Mouse (Mus musculus) ES-CJ7 (cell line): ENCODE data around the gene Degs1.
A peak's percentile ranks its signal among the peaks of the same experiment; 100 is the strongest.

Experiments used
- DNase-seq: peaks from one replicate; pipeline ENCODE4 v3.0.0; 2011; ENCODE audit warnings: low read depth, low spot score

Gene Degs1

DNA sequence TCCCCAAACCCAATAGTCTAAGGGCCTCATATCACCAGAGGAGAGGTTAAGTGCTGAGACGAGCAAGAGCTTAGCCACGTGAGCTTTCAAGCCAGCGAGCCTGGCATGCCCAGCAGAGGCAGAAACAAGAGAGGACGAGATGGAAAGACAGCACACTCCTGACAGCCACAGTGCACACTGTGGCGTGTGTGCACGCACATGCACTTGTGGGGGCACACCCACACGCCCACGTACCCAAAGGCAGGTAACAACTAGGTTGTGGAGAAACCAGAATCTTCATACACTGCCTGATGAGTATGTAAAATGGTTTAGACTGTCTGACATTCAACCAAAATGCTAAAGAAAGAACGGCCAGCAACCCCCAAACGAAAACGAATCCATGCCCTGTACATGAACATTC, 2.0 kb downstream of the Degs1 start:
- no peak for DNase-seq

DNA sequence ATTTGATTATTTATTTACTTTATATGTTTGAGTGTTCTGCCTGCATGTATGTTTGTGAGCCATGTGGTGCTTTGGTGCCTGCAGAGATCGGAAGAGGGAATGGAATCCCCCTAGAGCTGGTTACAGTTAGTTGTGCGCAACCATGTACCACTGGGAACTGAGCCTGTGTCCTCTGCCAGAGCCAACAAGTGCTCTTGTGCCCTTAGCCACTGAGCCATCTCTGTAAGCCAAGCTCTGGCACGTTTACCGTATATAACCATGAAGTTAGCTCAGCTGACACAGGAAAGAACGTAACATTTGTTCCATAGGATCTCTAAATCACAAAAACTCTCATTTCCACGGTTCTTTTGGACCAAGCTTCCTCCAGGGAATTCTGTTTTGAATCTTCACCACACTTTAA, 2.6 kb downstream of the Degs1 start:
- DNase-seq: no peak

DNA sequence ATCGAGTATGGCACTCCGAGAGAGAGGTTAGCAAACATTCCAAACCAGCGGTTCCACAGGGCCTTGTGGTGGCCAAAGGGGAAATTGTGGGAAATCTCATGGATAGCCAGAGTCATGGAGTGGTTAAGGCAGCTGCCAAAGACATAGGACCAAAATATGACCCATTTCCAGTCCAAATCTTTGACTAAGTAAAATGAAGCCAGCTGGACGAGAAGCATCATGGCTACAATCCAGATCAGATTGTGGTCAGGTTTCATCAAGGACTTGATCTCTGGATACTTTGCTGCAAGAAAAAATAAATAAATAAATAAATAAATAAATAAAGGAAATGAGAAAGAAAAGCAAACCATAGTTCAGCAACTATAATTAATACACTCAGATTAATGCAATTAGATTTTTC, 3.2 kb downstream of the Degs1 start:
- DNase-seq: no peak

DNA sequence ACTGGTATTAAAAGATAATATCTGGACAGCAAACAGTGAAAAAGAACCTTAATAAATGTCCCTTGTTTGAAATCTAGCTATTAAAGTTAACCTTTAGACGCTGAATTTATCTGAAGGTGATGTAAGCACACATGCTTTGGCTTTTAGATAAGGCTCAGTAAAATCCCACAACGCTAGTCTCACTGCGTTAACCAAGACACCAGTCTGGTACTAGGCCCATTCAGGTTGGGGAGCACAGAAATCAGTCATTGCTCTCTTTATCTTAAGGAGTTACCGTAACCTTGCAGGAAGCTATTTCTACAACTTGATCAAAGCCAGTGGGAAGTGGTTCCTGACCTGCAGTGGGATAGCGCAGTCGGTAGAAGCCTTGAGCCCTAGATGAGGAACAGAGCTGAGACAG, 7.5 kb downstream of the Degs1 start:
- no peak for DNase-seq

DNA sequence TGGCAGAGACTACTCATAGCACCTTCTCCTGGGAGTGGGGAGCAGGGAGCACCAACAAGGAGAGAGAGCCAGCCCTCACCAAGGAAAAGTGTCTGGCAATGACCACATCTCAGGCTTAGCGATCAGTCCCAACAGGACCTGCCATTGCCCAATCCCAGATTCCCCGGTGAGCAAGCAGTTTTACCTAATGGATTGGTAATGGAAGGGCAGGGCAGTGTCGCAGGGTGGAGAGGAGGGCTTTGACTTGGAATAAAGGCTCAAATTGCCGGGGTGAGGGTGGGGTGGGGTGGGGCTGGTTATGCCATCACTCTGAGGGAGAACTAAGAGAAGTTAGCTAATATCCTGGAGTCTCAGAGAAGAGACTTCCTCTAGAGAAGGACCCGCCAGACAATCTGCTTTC, 11.0 kb downstream of the Degs1 start:
- DNase-seq: peak; percentile 86

DNA sequence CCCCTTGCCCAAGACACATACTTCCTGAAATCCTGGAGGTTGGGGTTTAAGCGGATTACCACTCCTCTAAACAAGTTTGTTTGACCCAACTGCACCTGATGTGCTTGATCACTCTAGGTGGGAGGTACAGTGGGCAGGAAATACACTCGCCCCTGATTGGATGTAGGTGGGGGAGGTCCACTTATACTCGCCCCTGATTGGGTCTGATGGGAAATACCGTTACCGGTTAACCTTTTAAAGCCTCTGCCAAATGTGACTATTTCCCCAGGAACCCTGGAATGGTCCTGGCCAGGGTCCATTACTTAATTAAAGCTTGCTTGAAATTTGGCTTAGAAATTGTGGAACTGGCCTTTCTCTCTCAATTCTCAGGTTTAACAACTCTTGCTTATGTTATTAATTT, 11.5 kb downstream of the Degs1 start:
- DNase-seq: peak; percentile 96

DNA sequence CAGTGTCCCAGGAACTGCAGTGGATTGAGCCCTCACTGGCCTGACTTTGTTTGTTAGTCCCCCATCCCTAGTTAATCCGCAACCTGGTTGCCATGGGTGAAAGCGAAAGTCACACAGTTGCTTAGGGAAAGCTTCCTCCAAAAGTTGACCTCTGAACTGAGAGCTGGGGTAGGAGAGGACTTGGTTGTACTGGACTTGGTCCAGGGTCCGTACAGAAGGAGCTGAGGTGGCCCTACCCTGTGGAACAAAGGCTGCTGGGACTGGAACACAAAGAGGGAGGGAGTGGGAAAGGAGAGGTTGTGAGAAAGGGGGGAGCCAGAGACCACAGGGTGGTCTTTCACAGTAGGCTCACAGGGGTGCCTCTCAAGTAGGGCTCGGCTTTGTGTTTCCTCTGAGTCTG, 14.3 kb downstream of the Degs1 start:
- DNase-seq: no peak

DNA sequence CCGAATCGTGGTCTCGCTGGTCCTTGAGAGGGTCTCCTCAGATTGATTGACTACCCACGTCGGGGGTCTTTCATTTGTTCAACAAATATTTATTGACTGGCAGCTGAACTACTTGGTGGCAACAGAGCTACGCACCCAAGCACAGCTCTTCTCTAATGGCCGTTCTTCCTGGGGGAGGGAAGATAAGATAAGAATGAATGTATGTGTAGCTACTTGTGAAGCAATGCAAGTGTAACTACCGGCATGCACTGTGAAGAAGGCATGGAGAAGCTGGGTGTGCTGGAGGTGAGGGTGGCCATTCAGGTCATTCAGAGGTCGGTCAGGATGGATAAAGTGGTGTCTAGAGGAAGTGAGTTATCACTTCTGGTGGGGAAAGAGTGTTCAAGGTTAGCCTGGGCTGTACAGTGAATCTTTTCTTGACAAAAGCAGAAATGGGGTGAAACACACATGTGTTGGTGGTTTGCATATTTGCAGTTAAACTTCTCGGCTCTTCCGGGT, 16.5 kb downstream of the Degs1 start:
- no peak for DNase-seq

DNA sequence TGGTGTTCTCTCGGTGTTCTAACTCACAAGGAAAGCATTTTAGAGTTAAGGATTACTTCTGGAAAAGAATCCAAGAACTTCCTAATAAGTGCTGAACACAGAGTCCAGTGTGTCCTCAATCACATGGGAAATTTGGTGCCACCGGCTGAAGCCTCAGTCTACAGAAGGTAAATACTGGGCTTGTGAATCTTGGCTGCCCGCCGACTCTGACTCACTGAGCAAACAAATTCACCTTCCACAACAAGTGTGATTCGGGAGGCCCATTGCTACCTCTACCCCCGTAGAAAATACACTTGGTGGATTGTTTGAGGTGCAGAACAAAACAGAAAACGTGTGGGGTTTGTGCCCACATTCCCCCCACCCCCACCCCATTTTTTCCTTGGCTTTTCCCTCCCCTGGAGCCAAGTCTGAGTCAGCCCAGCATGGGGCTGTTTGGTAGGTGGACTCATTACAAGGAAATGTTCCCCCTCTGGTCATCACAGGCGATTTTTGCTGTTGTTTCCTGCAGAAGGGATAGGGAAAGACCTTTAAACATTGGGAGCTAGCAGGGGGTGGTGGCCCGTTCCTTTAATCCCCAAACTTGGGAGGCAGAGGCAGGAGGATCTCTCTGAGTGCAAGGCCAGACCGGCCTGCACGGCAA, 26.4 kb downstream of the Degs1 start:
- no peak for DNase-seq

DNA sequence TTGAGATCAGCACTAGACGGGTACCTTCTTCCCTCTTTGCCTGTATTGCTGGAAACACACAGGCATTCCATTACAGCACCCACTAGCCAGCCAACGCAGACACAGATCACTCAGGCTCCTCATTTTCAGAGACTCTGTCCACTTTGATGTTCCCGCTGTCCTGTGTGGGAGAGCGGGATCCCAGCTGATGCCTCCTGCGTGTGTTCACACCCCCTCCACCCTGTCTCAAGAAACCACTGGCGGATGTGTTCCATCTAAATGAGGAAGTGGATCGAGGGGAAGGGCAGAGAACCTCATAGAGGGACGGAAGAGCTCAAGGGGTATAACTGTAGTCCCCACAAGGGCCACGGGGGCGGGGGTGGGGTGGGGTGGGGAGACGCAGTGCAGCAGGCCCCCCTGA, 27.6 kb downstream of the Degs1 start:
- DNase-seq: no peak

DNA sequence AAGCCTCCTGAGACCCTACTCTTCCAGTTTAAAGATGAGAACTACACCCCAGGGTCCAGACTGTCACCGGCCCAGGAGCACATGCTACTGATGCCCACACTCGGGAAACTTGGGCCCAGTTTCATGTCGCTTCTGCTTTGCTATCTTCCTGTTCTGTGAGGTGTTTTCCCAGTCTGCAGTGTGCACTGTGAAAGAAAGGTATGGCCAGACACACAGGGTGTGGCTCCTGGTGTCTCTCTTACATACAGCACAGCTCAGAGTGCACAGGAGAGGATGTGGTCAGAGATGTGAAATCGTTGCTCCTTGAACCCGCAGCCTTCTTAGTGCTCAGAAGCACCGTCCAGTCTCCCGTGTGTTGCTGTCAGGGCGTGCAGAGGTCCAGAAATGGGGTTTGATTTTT, 28.0 kb downstream of the Degs1 start:
- DNase-seq: no peak

DNA sequence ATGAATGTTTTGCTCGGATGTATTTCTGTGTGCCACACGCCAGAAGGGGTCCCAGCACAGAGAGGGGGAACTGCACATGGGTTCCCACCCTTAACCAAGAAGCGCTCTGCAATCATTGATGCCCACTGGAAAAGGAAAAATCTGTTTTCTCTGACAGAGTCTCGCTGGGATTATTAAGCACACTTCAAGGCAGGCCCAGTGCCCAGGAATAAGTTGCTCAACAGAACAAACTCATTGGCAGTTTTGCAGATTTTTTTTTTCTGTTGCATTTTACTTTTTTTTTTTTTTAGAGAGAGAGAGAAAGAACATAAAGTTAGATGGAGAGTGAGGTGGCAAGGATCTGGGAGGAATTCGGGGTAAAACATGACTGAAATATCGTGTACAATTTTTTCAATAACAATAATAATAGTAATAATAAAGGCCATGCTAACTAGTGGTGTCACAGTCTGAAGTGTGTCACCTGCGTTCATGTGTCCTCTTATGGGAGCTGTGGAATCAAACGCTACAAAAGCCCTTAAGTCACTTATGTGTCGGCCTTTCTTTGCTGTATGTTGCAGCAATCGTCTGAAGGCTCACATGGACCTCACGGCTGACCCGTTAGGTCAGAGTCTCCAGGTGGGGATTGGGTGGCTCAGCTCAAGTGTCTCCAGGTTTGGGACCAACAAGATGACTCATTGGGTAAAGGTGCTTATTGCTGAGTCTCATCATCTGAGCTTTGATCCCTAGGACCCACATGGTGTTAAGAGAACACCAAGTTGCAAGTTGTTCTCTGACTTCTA, 28.7 kb downstream of the Degs1 start:
- no peak for DNase-seq

DNA sequence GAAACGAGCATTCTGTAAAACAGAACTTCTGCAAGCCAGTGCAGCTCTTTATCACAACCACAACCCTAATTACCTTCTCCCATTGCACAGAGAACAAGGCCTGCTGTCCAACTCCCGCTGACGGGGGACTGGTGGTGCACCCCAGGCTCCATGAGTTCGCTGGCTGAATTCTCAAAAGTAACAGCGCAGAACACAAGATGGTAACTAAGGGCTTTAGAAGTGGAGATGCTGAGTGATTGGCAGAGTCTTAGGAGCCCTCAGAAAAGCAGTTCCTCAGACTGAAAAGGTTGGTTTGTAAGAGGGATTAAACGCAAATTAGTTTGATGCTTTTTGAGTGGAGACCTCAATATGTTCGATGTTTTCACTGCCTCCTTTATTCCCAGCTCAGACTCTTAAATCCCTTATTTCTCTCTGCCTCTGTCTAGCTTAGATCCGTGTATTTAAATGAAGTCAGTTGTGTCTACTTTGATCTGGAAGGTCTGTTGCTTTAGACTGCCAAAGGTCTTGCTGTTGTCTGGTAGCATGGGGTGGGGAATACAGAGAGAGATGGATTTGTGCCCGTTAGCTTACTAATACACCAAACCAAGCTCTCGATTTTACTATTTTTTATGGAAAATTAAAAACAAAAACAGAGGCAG, 30.0 kb downstream of the Degs1 start:
- no peak for DNase-seq

DNA sequence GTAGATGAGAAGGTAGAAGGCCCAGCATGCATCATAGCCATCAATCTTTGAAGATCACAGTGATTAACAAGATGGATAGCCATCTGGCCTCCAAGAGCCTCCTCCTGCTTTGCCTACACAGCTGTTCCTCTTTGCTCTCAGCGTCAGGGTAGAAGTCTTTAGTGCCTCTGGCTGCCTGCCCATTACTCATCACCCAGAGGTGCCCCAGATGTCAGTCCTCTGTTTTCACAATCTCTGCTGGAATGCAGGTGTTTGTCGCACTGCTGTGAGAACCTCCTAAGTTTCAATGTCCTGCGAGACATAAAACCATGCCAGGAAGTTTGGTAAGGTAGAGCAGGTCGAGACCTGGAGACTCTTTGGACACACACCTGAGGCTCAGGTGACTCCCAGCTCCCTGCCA, 31.9 kb downstream of the Degs1 start:
- DNase-seq: no peak

DNA sequence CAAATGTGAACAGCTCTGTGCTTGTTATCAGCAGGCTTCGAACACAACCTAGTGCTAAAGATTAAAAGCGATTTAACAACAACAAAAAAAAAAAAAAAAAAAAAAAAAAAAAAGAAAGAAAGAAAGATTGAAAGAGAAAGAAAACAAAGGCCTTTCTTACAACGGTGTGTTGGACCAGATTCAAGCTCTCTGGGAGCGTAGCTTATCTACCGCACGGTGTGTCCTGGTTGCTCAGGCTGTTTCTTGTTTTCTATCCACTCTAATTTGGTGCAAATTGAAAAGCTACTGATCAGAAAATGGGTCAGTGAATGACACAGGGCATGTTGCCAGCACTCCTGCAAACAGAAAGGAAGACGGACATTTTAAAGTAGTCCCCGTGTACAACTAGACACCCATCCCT, 33.3 kb downstream of the Degs1 start:
- no peak for DNase-seq

DNA sequence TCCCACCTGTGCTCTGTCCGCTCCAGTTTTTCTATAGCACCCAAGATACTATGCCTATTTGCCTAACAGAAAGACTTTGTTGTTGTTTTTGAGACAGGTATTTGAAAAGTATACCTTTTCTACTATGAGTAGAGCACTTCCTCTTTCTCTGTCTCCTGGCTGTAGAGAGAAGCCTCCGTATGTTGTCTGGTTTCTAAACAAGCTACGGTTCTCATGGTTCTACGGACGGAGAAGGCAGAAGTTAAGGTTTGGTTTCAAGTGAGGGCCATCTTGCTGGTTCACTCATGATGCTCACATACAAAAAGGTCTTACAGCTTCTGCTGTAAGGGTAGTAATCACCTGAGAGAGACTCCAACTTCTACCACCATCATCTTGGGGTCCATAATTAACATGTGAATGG, 37.6 kb downstream of the Degs1 start:
- DNase-seq: no peak

DNA sequence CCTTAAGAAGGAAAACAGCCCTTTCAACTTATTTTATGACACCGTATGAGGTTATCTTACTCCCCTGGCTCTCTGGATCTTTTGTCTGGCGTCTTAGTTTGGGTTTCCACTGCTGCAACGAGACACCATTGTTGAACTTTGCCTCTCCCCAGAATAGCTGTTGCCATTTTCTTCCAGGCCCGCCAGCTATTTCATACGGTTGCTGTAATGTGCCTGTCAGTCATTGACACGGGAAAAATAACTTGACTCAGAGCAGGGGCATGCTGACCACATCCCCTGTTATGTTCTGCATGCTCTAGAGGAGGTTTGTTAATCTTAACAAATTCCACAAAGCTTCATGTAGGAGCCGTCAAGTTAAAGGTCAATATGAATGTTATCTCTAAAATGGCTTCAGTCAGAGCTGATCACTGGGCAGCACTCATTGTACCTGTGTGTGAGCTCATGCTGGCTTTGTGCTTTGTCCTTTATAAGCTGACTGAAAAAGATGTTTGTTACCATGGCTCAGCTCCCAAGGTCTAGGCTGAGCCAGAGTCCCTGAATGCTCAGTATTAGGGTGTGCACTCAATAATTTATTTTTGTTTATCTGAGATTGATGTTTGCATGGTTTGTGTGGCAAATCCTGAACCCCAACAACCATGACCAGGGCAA, 44.4 kb downstream of the Degs1 start:
- DNase-seq: no peak

DNA sequence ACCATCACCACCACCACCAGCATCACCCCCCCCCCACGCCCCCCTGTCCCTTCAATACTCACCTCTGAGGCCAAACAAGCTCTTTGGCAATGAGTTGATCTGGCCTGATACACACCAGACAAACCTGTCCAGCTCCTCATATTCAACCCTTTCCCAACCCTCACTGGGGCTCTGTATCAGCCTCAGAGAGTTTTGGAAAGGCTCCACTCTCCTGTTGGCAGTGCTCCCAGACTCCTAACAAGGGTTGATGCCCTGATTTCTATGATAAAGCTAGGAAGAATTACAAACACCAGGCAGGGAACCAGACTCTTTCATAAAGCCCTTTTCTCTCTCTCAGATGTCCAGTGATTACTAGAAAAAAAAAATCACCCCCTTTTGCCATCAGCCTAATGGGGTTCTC, 45.2 kb downstream of the Degs1 start:
- DNase-seq: no peak

DNA sequence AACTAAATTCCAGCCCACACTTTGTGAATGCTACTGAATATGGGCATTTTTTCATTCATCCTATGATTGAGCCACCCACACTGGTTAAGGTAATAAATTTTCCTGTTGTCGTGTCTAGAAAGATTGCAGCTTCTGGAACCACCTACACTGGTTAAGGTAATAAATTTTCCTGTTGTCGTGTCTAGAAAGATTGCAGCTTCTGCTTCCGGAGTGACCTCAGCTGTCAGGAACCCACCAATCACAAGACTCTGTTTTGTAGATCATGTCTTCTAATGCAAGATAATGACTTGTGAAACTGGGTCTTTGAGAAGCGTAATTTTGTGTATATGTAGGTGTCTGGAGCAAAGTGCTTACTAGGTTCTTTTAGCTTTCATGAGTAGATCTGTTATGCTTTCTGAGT, 47.4 kb downstream of the Degs1 start:
- DNase-seq: no peak

DNA sequence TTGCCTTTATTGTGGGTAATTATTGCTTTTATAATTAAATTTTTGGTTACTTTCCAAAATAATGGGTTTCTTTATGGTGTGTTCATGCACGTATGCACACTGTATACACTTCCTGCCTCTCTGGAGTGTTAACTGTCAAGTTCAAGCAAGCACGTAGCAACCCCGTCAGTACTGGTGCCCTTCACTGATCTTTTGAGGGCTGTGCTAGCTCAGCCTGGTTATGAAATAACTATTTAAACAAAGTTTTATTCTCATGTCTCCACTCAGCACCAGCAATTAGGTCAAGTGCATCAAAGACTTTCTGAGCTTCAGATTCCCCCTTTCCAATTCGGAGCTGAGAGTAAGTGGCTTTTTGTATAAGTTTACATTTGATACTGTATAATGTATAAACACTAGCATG, 53.2 kb downstream of the Degs1 start:
- no peak for DNase-seq

DNA sequence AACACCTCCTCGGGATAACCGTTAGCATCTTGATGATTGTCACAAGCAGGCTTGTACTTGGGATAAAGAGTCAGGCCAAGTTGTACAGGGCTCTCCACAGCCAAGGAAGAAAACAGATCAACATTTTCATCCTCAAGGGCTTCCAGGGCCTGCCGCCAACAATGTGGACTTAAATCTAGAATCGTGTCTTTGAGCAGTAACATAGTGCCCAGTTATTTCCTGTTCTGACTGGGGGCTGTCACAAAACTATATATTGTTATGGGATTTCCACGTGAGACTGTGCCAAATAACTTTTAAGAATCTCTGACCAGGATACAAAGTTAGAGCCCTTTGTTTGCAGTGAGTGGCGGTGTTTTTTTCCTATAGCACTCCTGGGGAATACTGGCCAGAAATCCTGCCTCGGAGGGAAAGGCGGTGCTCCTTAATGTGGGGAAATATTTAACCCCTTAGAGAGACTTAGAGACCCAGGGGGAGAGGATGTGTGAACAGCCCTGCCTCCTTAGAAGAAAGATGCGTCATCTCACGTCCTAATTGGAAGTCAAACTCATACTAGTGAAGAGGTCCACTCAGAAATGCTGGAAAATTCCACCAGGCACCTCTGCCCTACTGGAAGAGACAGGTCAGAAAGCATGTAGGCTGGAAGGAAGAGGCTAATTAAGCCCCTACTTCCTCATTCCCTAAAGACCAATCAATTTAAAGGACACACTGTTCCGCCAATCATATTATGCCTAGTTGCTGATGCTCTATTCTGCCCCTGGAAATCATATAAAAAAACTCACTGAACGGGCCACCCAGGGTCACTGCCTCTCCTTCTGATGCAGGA, 55.3 kb downstream of the Degs1 start:
- no peak for DNase-seq

DNA sequence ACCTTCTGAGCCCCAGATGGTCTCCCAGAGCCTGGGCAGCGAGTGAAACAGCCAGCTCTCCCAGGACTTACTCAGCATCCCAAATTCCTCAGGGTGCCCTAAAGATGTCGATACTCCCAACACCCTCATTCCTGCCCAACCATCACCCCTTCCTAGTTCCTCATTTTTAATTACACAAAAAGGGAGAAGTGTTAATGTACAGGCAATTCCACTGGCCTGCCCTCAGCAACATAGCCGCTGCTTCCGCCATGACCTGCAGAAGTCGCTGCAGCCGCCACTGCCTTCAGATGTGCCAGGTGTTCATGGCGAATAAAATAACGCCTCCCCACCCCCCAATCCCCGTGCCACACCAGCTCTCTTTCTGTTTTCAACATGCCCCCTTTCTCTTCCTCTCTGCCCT, 56.3 kb downstream of the Degs1 start:
- DNase-seq: no peak
